Mouse (Mus musculus): ENCODE results near the gene Slc38a10.

- no peak for TF ChIP-seq BHLHE40 (IDR thresholded peaks at IDR 0.05; ENCODE audit: borderline replicate concordance, low read depth, low read length)
- no peak for TF ChIP-seq ZNF384 (IDR thresholded peaks at IDR 0.05; ENCODE audit: low read depth, low read length)
- TF ChIP-seq POLR2A (IDR thresholded peaks at IDR 0.05; ENCODE audit: control insufficient read depth in 1 of 2, insufficient read depth in 1 of 2, low read depth in 1 of 2, low read length in 2 of 2, poor library complexity in 1 of 2): no peak
- no peak for TF ChIP-seq ZMIZ1 (IDR thresholded peaks at IDR 0.05; ENCODE audit: low read depth, low read length)
- TF ChIP-seq CTCF (IDR thresholded peaks at IDR 0.05 in 2 of 3, conservative IDR thresholded peaks at IDR 0.05 in 1 of 3; ENCODE audit: control insufficient read depth in 1 of 3, insufficient read depth in 1 of 3, low read depth in 2 of 3, low read length in 3 of 3, poor library complexity in 1 of 3, severe bottlenecking in 1 of 3): no peak
- TF ChIP-seq MAX (IDR thresholded peaks at IDR 0.05; ENCODE audit: low read length): no peak
- no peak for TF ChIP-seq UBTF (IDR thresholded peaks at IDR 0.05; ENCODE audit: borderline replicate concordance, insufficient read depth, low read depth, low read length)
- no peak for TF ChIP-seq MYB (IDR thresholded peaks at IDR 0.05; ENCODE audit: low read depth, low read length)
- no peak for TF ChIP-seq POLR2AphosphoS2 (IDR thresholded peaks at IDR 0.05; ENCODE audit: low read length)
Measured at GRCm38 (mm10) chr11:120148201-120148855, 2.8 kb downstream of the Slc38a10 start.

All from MEL (cell line).